Mouse (Mus musculus): Measurements from ENCODE around the gene Stk16. TPM values are rescaled to one million over a fixed set of nuclear protein-coding genes. Genes with fewer than 3 reads are reported as not detected.

The Stk16 gene
- polyA plus RNA-seq (2012; ENCODE audit: insufficient read depth, insufficient read length, low replicate concordance, missing spikeins) = not detected in 2 replicates

DNA sequence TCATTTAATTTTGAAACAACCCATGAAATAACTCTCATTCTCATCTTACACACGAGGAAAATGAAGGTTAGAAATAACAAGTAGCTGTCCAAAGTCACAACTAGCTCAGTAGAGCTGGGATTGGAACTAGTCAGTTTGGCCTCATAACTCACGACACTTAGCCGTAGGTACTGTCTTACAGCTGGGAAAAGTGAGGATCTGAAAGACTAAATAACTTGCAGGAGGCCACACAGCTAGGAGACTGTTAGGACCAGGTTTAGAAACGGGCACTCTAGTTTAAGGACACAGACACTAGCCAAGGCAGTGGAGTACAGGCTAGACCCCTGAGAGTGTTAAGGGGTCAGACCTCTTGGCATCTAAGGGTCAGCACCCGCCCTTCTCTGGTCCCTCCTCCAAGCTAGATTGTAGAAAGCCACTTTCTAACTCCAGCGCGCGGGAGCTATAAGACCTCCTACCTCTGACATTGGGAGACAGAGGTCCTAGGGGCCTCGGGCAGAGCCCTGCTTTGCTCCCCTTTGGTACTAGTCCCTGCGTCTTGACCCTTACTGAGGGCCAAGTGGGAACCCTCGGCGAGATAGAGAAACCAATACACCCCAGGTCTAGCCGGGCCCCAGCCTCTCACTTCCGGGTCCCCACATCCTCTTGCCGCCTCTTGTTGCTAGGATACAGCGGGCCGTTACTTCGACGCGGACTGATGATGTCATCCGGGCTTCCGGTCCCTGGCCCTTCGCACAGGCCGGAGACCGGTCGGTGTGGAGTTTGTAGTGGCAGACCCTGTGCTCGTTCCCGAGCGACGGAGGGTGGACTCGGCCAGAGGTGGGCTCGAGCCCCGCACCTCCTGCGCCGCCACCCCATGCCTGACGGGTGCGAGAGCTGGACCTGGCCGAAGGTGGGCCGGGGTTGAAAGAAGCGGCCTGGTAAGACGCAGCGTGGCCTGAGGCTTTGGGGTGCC, at the start of gene Stk16, which contains the start of gene Glb1l:
Gene Stk16 (plus strand): TSS at position 703 of the 952 bp plus-strand sequence.
Gene Glb1l (minus strand): TSS at position 678 of the 952 bp plus-strand sequence.
- H3K4me1 ChIP-seq (ENCODE audit: control insufficient read depth, insufficient read depth, low read length) = peaks cover 28% of the 10 kb centered on the region
- TF ChIP-seq CTCF (IDR thresholded peaks at IDR 0.05; ENCODE audit: insufficient read depth, low read depth, low read length) (no peak), POLR2A (IDR thresholded peaks at IDR 0.05; ENCODE audit: insufficient read depth, low read depth, low read length) (peak; percentile 50)
- 4% methylated on average over 42 of the region's 42 CpGs for WGBS
- H3K4me3 ChIP-seq (ENCODE audit: insufficient read depth, low read depth, low read length) = peak within 1 kb of the TSS; percentile 98
- H3K27ac ChIP-seq (ENCODE audit: insufficient read depth, low read depth, low read length) = peak within 1 kb of the TSS; percentile 50; the same call in 1 of the 2 replicates

- 6% methylated on average over 7 of the region's 7 CpGs for WGBS
- TF ChIP-seq CTCF (IDR thresholded peaks at IDR 0.05; ENCODE audit: insufficient read depth, low read depth, low read length) = no peak
- TF ChIP-seq POLR2A (IDR thresholded peaks at IDR 0.05; ENCODE audit: insufficient read depth, low read depth, low read length) = no peak
- H3K4me3 ChIP-seq (ENCODE audit: insufficient read depth, low read depth, low read length) = peak overlapping the region; percentile 80
- no peak overlapping the region for H3K27ac ChIP-seq (ENCODE audit: insufficient read depth, low read depth, low read length)
- peaks cover 2% of the 10 kb centered on the region; the same call in 1 of the 2 replicates for H3K4me1 ChIP-seq (ENCODE audit: control insufficient read depth, insufficient read depth, low read length)
Observed at GRCm38 (mm10) chr1:75168093-75168471, 42.6 kb upstream of the Stk16 start.

- 1% methylated on average over 59 of the region's 59 CpGs for WGBS
- peaks cover 2% of the 10 kb centered on the region; the same call in 1 of the 2 replicates for H3K4me1 ChIP-seq (ENCODE audit: control insufficient read depth, insufficient read depth, low read length)
- peak within 1 kb of the TSS; percentile 80 for H3K4me3 ChIP-seq (ENCODE audit: insufficient read depth, low read depth, low read length)
- TF ChIP-seq POLR2A (IDR thresholded peaks at IDR 0.05; ENCODE audit: insufficient read depth, low read depth, low read length) (peak; percentile 26; the same call in 1 of the 2 replicates), CTCF (IDR thresholded peaks at IDR 0.05; ENCODE audit: insufficient read depth, low read depth, low read length) (no peak)
- no peak within 1 kb of the TSS for H3K27ac ChIP-seq (ENCODE audit: insufficient read depth, low read depth, low read length)
Observed at GRCm38 (mm10) chr1:75168472-75169464, 41.9 kb upstream of the Stk16 start, which contains the start of gene Zfand2b. Gene Zfand2b (plus strand): TSS chr1:75168646.

- Histone ChIP-seq H3K4me1 (ENCODE audit: control insufficient read depth, insufficient read depth, low read length) (peaks cover 11% of the 10 kb centered on the region), H3K27ac (ENCODE audit: insufficient read depth, low read depth, low read length) (no peak overlapping the region), H3K4me3 (ENCODE audit: insufficient read depth, low read depth, low read length) (peak overlapping the region; percentile 70)
- TF ChIP-seq POLR2A (IDR thresholded peaks at IDR 0.05; ENCODE audit: insufficient read depth, low read depth, low read length) = no peak; the same call in 1 of the 2 replicates
- no peak for TF ChIP-seq CTCF (IDR thresholded peaks at IDR 0.05; ENCODE audit: insufficient read depth, low read depth, low read length)
- WGBS = 2% methylated on average over 23 of the region's 23 CpGs
Observed at GRCm38 (mm10) chr1:75179334-75180104, 31.1 kb upstream of the Stk16 start.

DNA sequence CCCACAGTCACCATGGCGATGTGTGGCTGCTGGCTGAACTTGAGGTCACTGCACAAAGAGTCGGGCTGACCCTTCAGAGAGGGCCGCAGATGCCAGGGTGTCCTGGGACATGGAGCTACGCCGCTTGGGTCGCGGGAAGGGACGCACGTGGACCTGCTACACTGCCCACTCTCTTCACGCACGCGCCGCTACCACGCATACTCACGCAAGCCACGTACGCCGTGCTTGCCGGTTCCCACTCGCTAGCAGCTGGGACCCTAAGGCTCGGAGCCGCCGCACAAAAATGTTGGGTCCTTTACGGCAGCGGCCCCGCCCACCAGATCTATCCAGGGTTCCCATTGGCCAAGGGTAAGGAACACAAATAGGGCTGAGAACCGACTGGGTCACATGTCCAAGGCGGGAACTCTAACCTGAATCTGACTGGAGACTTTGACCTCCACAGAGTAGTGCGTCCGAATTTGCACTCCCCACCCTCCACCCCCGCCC, 30.5 kb upstream of the Stk16 start, which contains the start of gene Abcb6:
Gene Abcb6 (minus strand): TSS at position 288 of the 486 bp plus-strand sequence.
- TF ChIP-seq CTCF (IDR thresholded peaks at IDR 0.05; ENCODE audit: insufficient read depth, low read depth, low read length) (no peak), POLR2A (IDR thresholded peaks at IDR 0.05; ENCODE audit: insufficient read depth, low read depth, low read length) (peak; percentile 24; the same call in 1 of the 2 replicates)
- H3K4me1 ChIP-seq (ENCODE audit: control insufficient read depth, insufficient read depth, low read length) = peaks cover 11% of the 10 kb centered on the region
- WGBS = under 1% methylated on average over 31 of the region's 31 CpGs
- H3K4me3 ChIP-seq (ENCODE audit: insufficient read depth, low read depth, low read length) = peak within 1 kb of the TSS; percentile 70
- H3K27ac ChIP-seq (ENCODE audit: insufficient read depth, low read depth, low read length) = no peak within 1 kb of the TSS

- H3K4me3 ChIP-seq (ENCODE audit: insufficient read depth, low read depth, low read length) = no peak overlapping the region
- H3K27ac ChIP-seq (ENCODE audit: insufficient read depth, low read depth, low read length) = no peak overlapping the region
- WGBS = 29% methylated on average over 7 of the region's 7 CpGs
- no peak for TF ChIP-seq CTCF (IDR thresholded peaks at IDR 0.05; ENCODE audit: insufficient read depth, low read depth, low read length)
- TF ChIP-seq POLR2A (IDR thresholded peaks at IDR 0.05; ENCODE audit: insufficient read depth, low read depth, low read length) = no peak
- peaks cover 11% of the 10 kb centered on the region for H3K4me1 ChIP-seq (ENCODE audit: control insufficient read depth, insufficient read depth, low read length)
Observed at GRCm38 (mm10) chr1:75180741-75181140, 29.9 kb upstream of the Stk16 start.

DNA sequence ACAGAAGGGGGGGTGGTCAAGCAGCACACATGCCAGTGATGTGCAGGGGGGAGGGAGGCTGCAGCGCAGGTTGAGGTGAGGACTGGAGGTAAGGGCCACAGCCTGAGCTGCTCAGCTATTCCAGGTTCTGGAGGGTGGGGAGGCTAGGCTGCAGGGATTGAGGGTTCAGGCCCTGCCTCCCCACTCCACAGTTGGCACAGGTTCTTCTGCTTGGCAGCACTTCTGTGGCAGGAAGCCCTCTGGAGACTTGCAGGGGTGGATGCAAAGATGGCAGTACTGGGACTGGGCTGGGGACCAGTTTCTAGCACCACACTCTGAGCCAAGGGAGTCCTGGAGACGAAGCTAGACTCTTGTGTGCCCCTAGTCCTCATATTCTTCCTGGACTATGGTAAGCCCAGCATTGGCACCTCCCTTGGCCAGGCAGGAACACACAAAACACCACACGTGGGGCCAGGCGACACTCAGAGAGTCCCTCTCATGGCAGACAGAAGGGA, 29.2 kb upstream of the Stk16 start:
- no peak for TF ChIP-seq CTCF (IDR thresholded peaks at IDR 0.05; ENCODE audit: insufficient read depth, low read depth, low read length)
- TF ChIP-seq POLR2A (IDR thresholded peaks at IDR 0.05; ENCODE audit: insufficient read depth, low read depth, low read length) = no peak
- Histone ChIP-seq H3K4me1 (ENCODE audit: control insufficient read depth, insufficient read depth, low read length) (peaks cover 11% of the 10 kb centered on the region), H3K27ac (ENCODE audit: insufficient read depth, low read depth, low read length) (no peak overlapping the region), H3K4me3 (ENCODE audit: insufficient read depth, low read depth, low read length) (no peak overlapping the region)
- 73% methylated on average over 4 of the region's 4 CpGs for WGBS
